Mouse (Mus musculus): ENCODE data around the gene Gm20388. TPM values are rescaled to one million over a fixed set of nuclear protein-coding genes. Genes with fewer than 3 reads are reported as not detected.

The Gm20388 gene
- total RNA-seq, 2 experiments from 2014 or later: 8.8 TPM

DNA sequence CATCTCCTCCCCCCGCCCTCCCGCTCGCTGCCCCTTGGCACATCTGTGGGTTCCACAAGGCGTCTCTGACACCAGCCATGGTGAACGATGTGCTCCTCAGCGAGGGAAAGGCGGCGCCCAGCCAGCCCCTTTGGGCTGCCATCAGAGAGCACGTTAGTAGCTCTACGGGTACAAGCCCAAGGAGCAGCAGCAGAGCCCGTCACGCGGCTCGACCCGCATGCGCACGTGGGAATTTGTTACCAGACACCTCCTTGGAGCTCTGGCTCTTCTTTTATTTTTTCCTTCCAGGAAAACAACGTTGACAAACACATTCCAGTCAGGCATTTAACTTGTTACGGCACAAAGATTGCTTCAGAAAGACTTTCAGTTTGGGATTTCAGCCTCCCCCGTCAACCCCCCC, 1765.1 kb downstream of the Gm20388 start:
- DNase-seq (ENCODE audit: extremely low spot score in 1 of 2, low spot score in 1 of 2): peak; percentile 8 to 29

GRCm38 (mm10) chr8:121678696-121679095, 1768.1 kb downstream of the Gm20388 start:
- no peak for DNase-seq (ENCODE audit: extremely low spot score in 1 of 2, low spot score in 1 of 2)

GRCm38 (mm10) chr8:121680896-121681295, 1770.3 kb downstream of the Gm20388 start:
- DNase-seq (ENCODE audit: extremely low spot score in 1 of 2, low spot score in 1 of 2): no peak

GRCm38 (mm10) chr8:121681457-121681856, 1770.8 kb downstream of the Gm20388 start:
- no peak for DNase-seq (ENCODE audit: extremely low spot score in 1 of 2, low spot score in 1 of 2)

DNA sequence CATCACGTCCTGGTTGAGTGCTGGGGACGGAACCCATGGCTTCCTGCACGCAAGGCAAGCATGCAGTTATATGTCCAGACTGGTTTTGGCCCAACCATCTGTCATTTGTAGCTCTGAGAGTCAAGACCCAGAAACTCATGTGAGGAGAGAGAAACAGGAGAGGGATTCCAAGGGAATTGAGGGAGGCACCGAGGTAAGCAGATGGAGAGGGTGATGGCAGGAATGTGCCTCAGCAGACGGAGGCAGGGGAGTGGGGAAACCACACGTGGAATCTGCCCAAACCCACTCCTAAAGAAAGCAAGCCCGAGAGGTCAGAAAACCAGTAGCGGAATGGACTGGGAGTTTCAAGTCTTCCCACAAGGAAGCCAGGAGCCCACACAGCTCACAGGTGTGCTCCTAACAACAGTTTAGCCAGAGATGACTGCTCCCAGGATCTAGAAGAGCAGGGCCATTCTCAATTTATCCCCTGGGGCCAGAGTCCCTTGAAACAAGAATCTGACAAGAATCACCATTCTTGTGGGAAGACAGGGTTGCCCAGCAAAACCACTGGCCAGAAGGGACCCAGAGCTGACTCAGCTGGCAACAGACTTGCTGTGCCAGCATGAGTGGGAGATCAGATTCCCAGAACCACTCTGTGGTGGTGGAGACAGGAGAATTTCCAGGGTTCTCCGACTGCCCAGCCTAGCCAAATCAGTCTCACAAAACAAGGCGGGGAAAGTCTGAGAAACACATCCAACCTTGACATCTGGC, 1772.6 kb downstream of the Gm20388 start:
- no peak for DNase-seq (ENCODE audit: extremely low spot score in 1 of 2, low spot score in 1 of 2)

DNA sequence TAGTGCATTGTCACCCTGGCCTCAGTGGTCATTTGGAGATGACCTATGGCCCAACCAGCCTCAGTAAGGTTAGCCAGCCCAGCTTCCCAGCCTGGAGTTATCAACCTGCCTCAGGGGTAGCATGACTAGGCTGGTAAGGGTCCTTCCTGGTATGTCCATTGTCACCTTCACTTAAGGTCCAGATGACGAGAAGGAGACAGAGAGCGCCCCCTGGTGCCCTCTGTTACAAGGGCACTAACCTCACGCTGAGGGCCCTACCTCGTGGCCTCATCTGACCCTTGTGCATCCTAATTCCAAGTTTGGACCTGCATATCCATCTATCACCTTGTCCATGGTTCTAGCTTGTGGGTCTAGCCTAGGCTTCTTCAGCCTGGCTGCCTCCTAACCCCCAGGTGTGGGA, 1774.8 kb downstream of the Gm20388 start:
- peak in 1 of 2 experiments; percentile 67 for DNase-seq (ENCODE audit: extremely low spot score in 1 of 2, low spot score in 1 of 2)

DNA sequence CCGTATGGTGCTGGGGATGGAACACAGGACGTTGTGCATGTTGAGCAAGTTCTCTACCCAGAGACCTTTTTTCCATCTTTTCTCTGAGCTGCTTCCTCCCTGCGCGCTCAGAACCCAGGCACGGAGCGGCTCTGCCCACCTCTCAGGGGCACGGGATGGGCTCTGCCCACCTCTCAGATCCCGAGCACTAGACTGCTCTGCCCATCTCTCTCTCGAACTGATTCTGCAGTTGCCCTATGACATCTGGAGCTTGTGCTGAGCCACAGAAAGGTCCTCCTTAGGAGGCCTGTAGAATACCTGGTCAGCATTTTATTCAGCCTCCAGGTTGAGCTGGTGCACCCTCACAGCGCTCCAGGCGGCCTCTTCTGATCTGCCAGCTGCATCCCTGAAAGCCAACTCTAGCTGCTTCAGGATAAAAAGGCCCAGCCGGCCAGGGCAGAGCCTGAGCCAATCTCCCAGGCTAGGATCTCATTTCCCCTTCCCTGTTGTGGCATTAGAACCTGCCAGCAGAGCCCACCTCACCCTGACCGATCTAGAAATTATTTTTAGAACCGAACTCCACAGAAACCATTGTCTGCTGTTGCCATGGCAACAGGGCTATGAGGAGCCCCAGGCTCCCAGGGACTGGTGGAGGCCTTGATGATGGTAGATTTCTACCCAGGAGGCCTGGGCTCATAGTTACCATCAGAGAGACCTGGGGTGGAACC, 1777.0 kb downstream of the Gm20388 start:
- peak; percentile 41 to 54 for DNase-seq (ENCODE audit: extremely low spot score in 1 of 2, low spot score in 1 of 2)

DNA sequence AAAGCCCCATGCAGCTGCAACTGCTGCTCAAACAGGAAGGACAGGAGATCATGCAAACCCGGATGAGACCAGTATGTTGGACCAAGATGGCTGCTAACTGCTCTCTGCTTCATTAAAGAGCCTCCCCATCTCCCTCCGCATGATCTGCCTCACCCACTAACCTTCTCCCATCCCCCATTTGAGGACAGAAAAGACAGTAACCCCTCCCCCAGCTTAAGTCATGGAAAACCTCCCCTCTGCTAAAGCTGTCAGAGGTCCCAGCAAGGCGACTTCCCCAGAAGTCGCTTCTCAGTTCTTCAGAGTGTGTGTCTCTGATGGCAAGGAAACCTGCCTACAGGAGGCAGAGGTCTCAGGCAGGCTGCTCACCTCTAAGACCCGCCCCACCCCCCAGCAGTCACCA, 1777.9 kb downstream of the Gm20388 start:
- no peak for DNase-seq (ENCODE audit: extremely low spot score in 1 of 2, low spot score in 1 of 2)

- peak; percentile 49 to 72 for DNase-seq (ENCODE audit: extremely low spot score in 1 of 2, low spot score in 1 of 2)
Measured at GRCm38 (mm10) chr8:121694453-121694852, 1783.8 kb downstream of the Gm20388 start.

DNA sequence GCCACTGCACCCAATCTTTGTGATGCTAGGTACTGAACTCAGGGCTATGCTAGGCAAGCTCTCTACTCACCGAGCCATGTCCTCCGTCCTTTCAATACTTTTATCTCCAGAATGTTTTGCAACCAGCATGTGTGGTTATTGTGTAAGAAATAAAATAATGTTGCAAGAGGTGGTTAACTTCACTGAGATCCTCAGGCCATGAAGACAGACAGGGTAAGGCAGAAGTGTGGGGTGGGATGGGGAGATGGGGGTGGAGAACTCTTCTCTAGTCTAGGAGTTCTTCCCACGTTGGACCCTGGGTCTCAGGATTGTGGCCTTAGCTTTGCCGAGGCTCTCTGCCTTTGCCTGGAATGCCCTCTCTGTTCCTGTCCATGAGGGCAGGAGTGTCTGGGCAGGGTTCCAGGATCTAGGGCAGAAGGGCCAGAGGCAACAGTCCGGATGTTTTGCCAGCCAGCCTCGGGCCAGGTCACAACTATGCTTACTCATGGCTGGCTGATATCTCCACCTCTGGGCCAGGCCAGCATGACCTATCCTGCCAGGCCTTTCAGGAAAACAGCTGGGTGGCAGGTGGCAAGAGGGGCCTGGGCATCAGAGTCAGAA, 1785.0 kb downstream of the Gm20388 start:
- DNase-seq (ENCODE audit: extremely low spot score in 1 of 2, low spot score in 1 of 2): no peak

DNA sequence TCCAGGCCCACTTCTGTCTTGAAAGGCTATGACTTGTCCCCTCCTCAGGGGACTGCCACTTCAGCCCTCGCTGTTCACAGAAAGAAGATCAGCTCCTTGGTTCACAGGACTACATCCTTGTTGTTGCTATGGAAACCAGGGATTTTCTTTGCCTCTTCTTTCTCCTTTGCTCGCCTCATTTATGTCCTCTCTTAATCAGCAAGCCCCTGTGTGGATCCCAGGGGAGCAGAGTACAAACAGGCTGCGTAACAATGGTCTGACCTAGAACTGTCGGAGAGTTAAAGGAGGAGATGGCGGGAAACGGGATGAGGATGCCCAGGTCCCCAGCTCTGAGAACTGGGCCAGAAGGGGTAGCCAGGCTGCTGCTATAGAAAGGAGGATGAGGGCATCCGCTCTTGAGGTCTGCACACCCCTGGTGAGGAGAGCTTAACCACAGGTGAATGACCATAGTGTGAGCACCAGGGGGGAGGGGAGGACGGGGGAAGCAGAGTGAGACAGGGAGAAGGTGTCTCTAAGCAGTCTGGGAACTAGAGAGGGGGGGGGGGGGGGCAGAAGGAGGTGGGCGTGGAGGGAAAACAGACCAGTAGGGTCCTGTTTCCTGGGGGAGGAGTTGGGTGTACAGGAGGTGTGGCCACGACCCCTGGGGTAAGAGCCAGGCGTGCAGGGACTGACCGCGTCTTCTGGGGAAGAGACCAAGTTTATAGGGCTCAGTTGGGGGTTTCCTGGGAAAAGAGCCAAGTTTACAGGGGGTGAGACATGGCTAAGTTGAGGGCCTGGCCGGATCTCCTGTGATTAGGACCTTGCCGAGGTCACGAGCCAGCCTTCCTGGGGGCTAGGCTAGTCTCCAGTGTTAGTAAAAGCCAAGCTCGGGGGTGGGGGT, 1787.3 kb downstream of the Gm20388 start:
- no peak for DNase-seq (ENCODE audit: extremely low spot score in 1 of 2, low spot score in 1 of 2)

GRCm38 (mm10) chr8:121698615-121699101, 1788.0 kb downstream of the Gm20388 start:
- no peak for DNase-seq (ENCODE audit: extremely low spot score in 1 of 2, low spot score in 1 of 2)

GRCm38 (mm10) chr8:121699936-121700335, 1789.3 kb downstream of the Gm20388 start:
- DNase-seq (ENCODE audit: extremely low spot score in 1 of 2, low spot score in 1 of 2): no peak

DNA sequence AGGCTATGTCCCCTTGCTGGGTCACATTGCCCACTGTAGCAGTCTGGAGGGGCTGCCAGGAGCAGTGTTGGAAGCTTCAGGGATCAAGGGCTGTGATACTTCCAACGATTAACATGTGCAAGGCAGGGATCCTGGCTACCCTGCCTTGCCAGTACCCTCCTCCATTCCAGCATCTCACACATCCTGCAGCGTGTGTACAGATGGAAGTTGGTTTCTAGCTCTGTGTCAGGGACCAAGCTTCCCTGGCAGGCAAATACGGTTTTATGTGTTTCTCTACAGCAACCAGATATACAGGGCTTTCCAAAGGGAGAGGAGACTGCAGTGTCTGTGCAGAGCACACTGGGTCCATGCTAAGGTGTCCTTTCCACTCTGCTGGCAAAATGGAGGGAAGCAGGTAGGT, 1794.5 kb downstream of the Gm20388 start:
- no peak for DNase-seq (ENCODE audit: extremely low spot score in 1 of 2, low spot score in 1 of 2)

DNA sequence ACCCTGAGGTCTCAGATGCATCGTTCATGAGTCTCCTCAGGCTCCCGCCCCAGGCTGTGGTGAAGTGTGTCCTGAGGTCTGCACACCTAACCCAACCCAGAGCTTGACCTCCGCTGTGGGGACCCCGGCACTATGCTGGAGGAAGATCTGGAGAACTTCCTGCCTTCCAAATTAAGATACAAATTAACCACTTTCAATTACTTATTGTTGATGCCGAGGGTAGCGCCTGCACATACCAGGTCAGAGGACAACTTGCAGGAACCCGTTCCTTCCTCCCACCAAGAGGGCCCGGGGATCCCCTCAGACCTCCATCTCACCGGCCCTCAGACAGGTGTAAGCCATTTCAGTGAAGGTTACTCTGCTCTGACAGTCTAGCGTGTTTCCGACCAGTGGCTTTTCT, 1796.3 kb downstream of the Gm20388 start:
- no peak for DNase-seq (ENCODE audit: extremely low spot score in 1 of 2, low spot score in 1 of 2)

DNA sequence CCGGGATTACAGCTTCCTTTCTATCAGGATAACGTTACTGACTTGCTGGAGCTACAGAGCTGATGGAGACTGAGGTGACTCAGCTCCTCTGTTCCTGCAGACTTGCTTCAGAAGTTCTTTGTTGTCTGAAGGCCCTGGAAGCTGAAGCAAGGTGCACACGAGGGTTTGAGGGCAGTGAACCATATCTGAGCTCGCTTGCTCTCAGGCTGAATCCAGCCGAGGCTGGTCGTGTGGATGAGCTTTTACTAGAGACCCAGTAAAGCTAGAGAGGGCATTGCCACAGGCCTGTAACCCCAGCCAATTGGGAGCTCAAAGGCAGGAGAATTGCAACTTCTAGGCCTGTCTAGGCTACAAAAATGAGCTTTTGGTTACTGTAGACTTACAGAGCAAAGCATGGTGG, 1797.8 kb downstream of the Gm20388 start:
- DNase-seq (ENCODE audit: extremely low spot score in 1 of 2, low spot score in 1 of 2): no peak

- no peak for DNase-seq (ENCODE audit: extremely low spot score in 1 of 2, low spot score in 1 of 2)
Measured at GRCm38 (mm10) chr8:121717502-121717901, 1806.9 kb downstream of the Gm20388 start.

DNA sequence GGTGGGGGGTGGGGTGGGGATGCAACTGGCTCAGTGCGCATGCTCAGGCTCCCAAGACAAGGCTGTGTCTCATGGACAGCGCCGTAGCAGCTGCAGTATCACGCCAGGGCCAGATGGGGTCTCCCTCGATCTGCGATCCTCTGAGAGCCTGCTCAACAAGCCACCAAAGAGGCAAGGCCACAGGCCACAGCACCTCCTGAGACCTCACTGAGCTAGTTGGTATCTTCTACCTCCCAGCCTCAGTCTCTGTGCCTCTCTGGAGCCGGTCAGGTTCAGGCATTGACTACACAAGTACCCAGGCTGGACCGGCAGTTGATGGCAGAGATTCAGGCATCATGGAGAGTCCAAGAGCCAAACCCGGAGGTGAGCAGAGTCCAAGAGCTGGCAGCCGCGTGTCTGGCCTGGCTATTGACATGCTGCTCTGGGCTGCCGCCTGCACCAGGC, 1807.4 kb downstream of the Gm20388 start:
- peak; percentile 80 to 96 for DNase-seq (ENCODE audit: extremely low spot score in 1 of 2, low spot score in 1 of 2)

DNA sequence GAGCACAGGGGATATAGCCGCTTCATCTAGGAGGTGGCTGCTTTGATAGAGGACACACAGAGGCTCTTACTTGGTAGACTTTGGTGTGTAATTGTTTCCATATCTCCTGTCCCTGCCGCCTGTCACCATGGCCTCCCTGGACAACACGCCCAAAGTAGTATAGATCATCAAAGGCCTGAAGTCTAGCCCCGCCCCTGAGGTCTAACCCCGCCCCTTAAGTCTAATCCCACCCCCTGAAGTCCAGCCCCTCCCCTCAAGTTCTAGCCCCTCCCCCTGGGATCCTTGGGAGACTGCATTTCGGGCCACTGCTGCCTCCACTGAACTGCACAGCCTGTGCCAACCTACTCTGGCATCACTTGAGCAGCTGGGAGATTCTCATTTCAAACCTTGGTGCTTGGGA, 1808.3 kb downstream of the Gm20388 start:
- no peak for DNase-seq (ENCODE audit: extremely low spot score in 1 of 2, low spot score in 1 of 2)

GRCm38 (mm10) chr8:121721072-121721471, 1810.4 kb downstream of the Gm20388 start:
- no peak for DNase-seq (ENCODE audit: extremely low spot score in 1 of 2, low spot score in 1 of 2)
